Mouse (Mus musculus) hindlimb bud, embryonic 11.5 days (tissue): Measurements from ENCODE around the gene Ppp1r1a.

Experiments
- DNase-seq: peaks from one replicate; pipeline ENCODE4 v3.0.0-alpha.2; 2012; ENCODE audit warnings: low read depth, low spot score; ENCODE audit errors: extremely low spot score

The Ppp1r1a gene

GRCm38 (mm10) chr15:103514914-103515313 is 22.9 kb downstream of the Ppp1r1a start:
- no peak for DNase-seq

- DNase-seq, result peak; percentile 58
Measured at GRCm38 (mm10) chr15:103514119-103514518, 23.7 kb downstream of the Ppp1r1a start.

GRCm38 (mm10) chr15:103513621-103514031 is 24.2 kb downstream of the Ppp1r1a start:
- no peak for DNase-seq

- DNase-seq, result no peak
Measured at GRCm38 (mm10) chr15:103511652-103512051, 26.2 kb downstream of the Ppp1r1a start.

- DNase-seq, result no peak
Measured at GRCm38 (mm10) chr15:103509317-103509716, 28.5 kb downstream of the Ppp1r1a start.

GRCm38 (mm10) chr15:103503660-103504059 is 34.1 kb downstream of the Ppp1r1a start:
- DNase-seq, result no peak

- no peak for DNase-seq
Measured at GRCm38 (mm10) chr15:103503251-103503600, 34.6 kb downstream of the Ppp1r1a start.

GRCm38 (mm10) chr15:103502435-103503250 is 35.2 kb downstream of the Ppp1r1a start, which contains the start of gene Pde1b:
Gene Pde1b (plus strand): TSS chr15:103503034.
- no peak for DNase-seq

- no peak for DNase-seq
Measured at GRCm38 (mm10) chr15:103501186-103501585, 36.6 kb downstream of the Ppp1r1a start.

- no peak for DNase-seq
Measured at GRCm38 (mm10) chr15:103500723-103501122, 37.1 kb downstream of the Ppp1r1a start.

- DNase-seq, result peak; percentile 22
Measured at GRCm38 (mm10) chr15:103498157-103498556, 39.6 kb downstream of the Ppp1r1a start.

- DNase-seq, result no peak
Measured at GRCm38 (mm10) chr15:103496204-103497140, 41.3 kb downstream of the Ppp1r1a start.

- DNase-seq, result no peak
Measured at GRCm38 (mm10) chr15:103488336-103488735, 49.5 kb downstream of the Ppp1r1a start.

GRCm38 (mm10) chr15:103486658-103487057 is 51.1 kb downstream of the Ppp1r1a start:
- DNase-seq, result no peak

GRCm38 (mm10) chr15:103485106-103485505 is 52.7 kb downstream of the Ppp1r1a start:
- no peak for DNase-seq

- DNase-seq, result no peak
Measured at GRCm38 (mm10) chr15:103484490-103484889, 53.3 kb downstream of the Ppp1r1a start.

- DNase-seq, result peak; percentile 49
Measured at GRCm38 (mm10) chr15:103482488-103482887, 55.3 kb downstream of the Ppp1r1a start.
